Comparison of ENCODE assay signal across 8 mouse cellular contexts in genomic region chr13:63278796-63279475, GRCm38 (mm10).
DNase-seq lines count a peak whose midpoint lies in the region; ATAC-seq and TF ChIP-seq lines count a peak whose summit lies in the region.

No protein-coding gene starts in this region.

- peak overlapping the region; percentile 18; the same call in 1 of the 2 replicates for H3K9ac ChIP-seq in forebrain, embryonic 16.5 days (replicated peaks; ENCODE audit: low read depth, low read length)
- H3K9ac ChIP-seq in hindbrain, embryonic 16.5 days (ENCODE audit: low read depth, low read length): peak overlapping the region; percentile 43
- H3K9ac ChIP-seq in liver, embryonic 12.5 days: no peak overlapping the region
- no peak overlapping the region for H3K9ac ChIP-seq in midbrain, embryonic 16.5 days (ENCODE audit: low read depth, low read length)

- H3K9me3 ChIP-seq in E14TG2a.4 (ENCODE audit: low read length): no peaks in the 10 kb centered on the region
- no peaks in the 10 kb centered on the region for H3K9me3 ChIP-seq in forebrain, embryonic 16.5 days (ENCODE audit: control insufficient read depth, low read length)
- no peaks in the 10 kb centered on the region for H3K9me3 ChIP-seq in hindbrain, embryonic 16.5 days (ENCODE audit: control insufficient read depth, low read length)
- H3K9me3 ChIP-seq in liver, embryonic 12.5 days (replicated peaks): no peaks in the 10 kb centered on the region
- no peaks in the 10 kb centered on the region for H3K9me3 ChIP-seq in midbrain, embryonic 16.5 days (replicated peaks; ENCODE audit: control insufficient read depth, low read length, poor library complexity, severe bottlenecking)

- peaks cover 68% of the 10 kb centered on the region for H3K36me3 ChIP-seq in E14TG2a.4 (ENCODE audit: insufficient read depth, low read length)
- H3K36me3 ChIP-seq in forebrain, embryonic 16.5 days (ENCODE audit: control insufficient read depth, insufficient read depth): no peaks in the 10 kb centered on the region
- H3K36me3 ChIP-seq in hindbrain, embryonic 16.5 days (ENCODE audit: control insufficient read depth, insufficient read depth, low read length): no peaks in the 10 kb centered on the region
- peaks cover 13% of the 10 kb centered on the region; the same call in 1 of the 2 replicates for H3K36me3 ChIP-seq in liver, embryonic 12.5 days
- H3K36me3 ChIP-seq in midbrain, embryonic 16.5 days (ENCODE audit: control insufficient read depth, insufficient read depth, low read length): no peaks in the 10 kb centered on the region

- peak; percentile 81 for ATAC-seq in forebrain, embryonic 16.5 days
- ATAC-seq in hindbrain, embryonic 16.5 days: peak; percentile 79
- ATAC-seq in liver, embryonic 12.5 days: peak; percentile 54; the same call in 1 of the 2 replicates
- peak; percentile 76 for ATAC-seq in midbrain, embryonic 16.5 days

- no peak for TF ChIP-seq CTCF in E14TG2a.4 (conservative IDR thresholded peaks at IDR 0.05; ENCODE audit: low read length)

- peaks cover 94% of the 10 kb centered on the region for H3K4me1 ChIP-seq in E14TG2a.4 (replicated peaks; ENCODE audit: low read depth, low read length)
- H3K4me1 ChIP-seq in forebrain, embryonic 16.5 days (replicated peaks; ENCODE audit: control insufficient read depth, insufficient read depth, low read length): peaks cover 11% of the 10 kb centered on the region
- H3K4me1 ChIP-seq in hindbrain, embryonic 16.5 days (ENCODE audit: control insufficient read depth, insufficient read depth, low read depth, low read length): peaks cover 10% of the 10 kb centered on the region
- peaks cover 25% of the 10 kb centered on the region for H3K4me1 ChIP-seq in liver, embryonic 12.5 days
- no peaks in the 10 kb centered on the region; the same call in 1 of the 2 replicates for H3K4me1 ChIP-seq in midbrain, embryonic 16.5 days (ENCODE audit: control insufficient read depth, insufficient read depth, low read length)

- no peak overlapping the region for H3K27ac ChIP-seq in forebrain, embryonic 16.5 days (ENCODE audit: low read length)
- peak overlapping the region; percentile 1; the same call in 1 of the 2 replicates for H3K27ac ChIP-seq in hindbrain, embryonic 16.5 days (ENCODE audit: low read depth, low read length)
- H3K27ac ChIP-seq in liver, embryonic 12.5 days: no peak overlapping the region
- H3K27ac ChIP-seq in midbrain, embryonic 16.5 days (ENCODE audit: low read length): no peak overlapping the region

- no peaks in the 10 kb centered on the region for H3K27me3 ChIP-seq in E14TG2a.4 (ENCODE audit: insufficient read depth, low read length)
- no peaks in the 10 kb centered on the region for H3K27me3 ChIP-seq in forebrain, embryonic 16.5 days (replicated peaks; ENCODE audit: control insufficient read depth, insufficient read depth, low read length)
- peaks cover 1% of the 10 kb centered on the region; the same call in 1 of the 2 replicates for H3K27me3 ChIP-seq in hindbrain, embryonic 16.5 days (replicated peaks; ENCODE audit: control insufficient read depth, insufficient read depth, low read length)
- no peaks in the 10 kb centered on the region for H3K27me3 ChIP-seq in liver, embryonic 12.5 days (replicated peaks)
- H3K27me3 ChIP-seq in midbrain, embryonic 16.5 days (ENCODE audit: control insufficient read depth, insufficient read depth, low read depth, low read length): peaks cover 1% of the 10 kb centered on the region; the same call in 1 of the 2 replicates

- intact Hi-C loops in left cerebral cortex, postnatal 4 days (cut with DNase I): no loop called here

- peak overlapping the region; percentile 53 for H3K4me3 ChIP-seq in E14TG2a.4 (replicated peaks; ENCODE audit: low read length)
- H3K4me3 ChIP-seq in forebrain, embryonic 16.5 days (replicated peaks; ENCODE audit: low read length): no peak overlapping the region
- no peak overlapping the region for H3K4me3 ChIP-seq in hindbrain, embryonic 16.5 days (ENCODE audit: low read length)
- no peak overlapping the region for H3K4me3 ChIP-seq in liver, embryonic 12.5 days
- no peak overlapping the region for H3K4me3 ChIP-seq in midbrain, embryonic 16.5 days (ENCODE audit: low read depth, low read length)

- WGBS in forebrain, embryonic 16.5 days: 17% methylated on average over 10 of the region's 10 CpGs
- WGBS in hindbrain, embryonic 16.5 days: 13% methylated on average over 10 of the region's 10 CpGs
- WGBS in liver, embryonic 12.5 days (ENCODE audit: insufficient replicate concordance): 36% methylated on average over 10 of the region's 10 CpGs
- 9% methylated on average over 10 of the region's 10 CpGs for WGBS in midbrain, embryonic 16.5 days

- DNase-seq in ZHBTc4 (ENCODE audit: low read depth, low spot score): peak; percentile 65
- DNase-seq in left cerebral cortex, postnatal 4 days: no peak
- no peak for DNase-seq in cerebellum, postnatal 36 days

- H3K4me2 ChIP-seq in forebrain, embryonic 16.5 days (ENCODE audit: low read length): no peak overlapping the region
- H3K4me2 ChIP-seq in hindbrain, embryonic 16.5 days (ENCODE audit: low read length): peak overlapping the region; percentile 30; the same call in 1 of the 2 replicates
- H3K4me2 ChIP-seq in liver, embryonic 12.5 days: peak overlapping the region; percentile 7; the same call in 1 of the 2 replicates
- no peak overlapping the region for H3K4me2 ChIP-seq in midbrain, embryonic 16.5 days (ENCODE audit: low read length)

Comparison
In these comparisons a context has a peak if more than half of its experiments do, and no peak if none do; other contexts are left out.
1. H3K4me2 ChIP-seq: peak in hindbrain, embryonic 16.5 days (single experiment) and liver, embryonic 12.5 days (single experiment); none in forebrain, embryonic 16.5 days (single experiment) and midbrain, embryonic 16.5 days (single experiment).
2. H3K9ac ChIP-seq: peak in forebrain, embryonic 16.5 days (single experiment) and hindbrain, embryonic 16.5 days (single experiment); none in liver, embryonic 12.5 days (single experiment) and midbrain, embryonic 16.5 days (single experiment).
3. Peak in every context shown above with its lines, with median percentiles within 50 percentile points of each other: ATAC-seq.